Mouse (Mus musculus) kidney, embryonic 15.5 days (tissue): Measurements from ENCODE around the gene Prickle2. TPM values are rescaled to one million over a fixed set of nuclear protein-coding genes. Genes with fewer than 3 reads are reported as not detected.

Experiments
- polyA plus RNA-seq: library from polyadenylated mRNA; unstranded; fragments of >200 nt; fragmentation: Nextera tagmentation; extraction: Ambion mirVana; gene quantifications from 2 replicates; pipeline ENCODE4 v1.2.1, GENCODE M21; 2015

The Prickle2 gene
- polyA plus RNA-seq, 1 experiment from 2014 or later = 7.6 TPM

Other genes starting within 250 kb of the Prickle2 start
- 1.9 and 2.9 TPM in 2 replicates for gene A730049H05Rik, start 110.3 kb upstream of the Prickle2 start, polyA plus RNA-seq
- 0.06 and 0.08 TPM in 2 replicates for gene Gm15737, start 163.2 kb upstream of the Prickle2 start, polyA plus RNA-seq
- gene Adamts9, start 237.3 kb upstream of the Prickle2 start, polyA plus RNA-seq = 13.2 and 14.2 TPM in 2 replicates